Mouse (Mus musculus) gastrocnemius, adult 8-10 months (tissue): ENCODE measurements around the gene Srpk3. TPM values are rescaled to one million over a fixed set of nuclear protein-coding genes. Genes with fewer than 3 reads are reported as not detected.
"Not testable (repeated sequence)": the region's sequence is repeated elsewhere in the genome, so short reads cannot be mapped to it uniquely, and the experiment has no call there.

Experiments used
- DNase-seq, 2 experiments: peaks; one replicate each; pipeline ENCODE4 v3.0.0; 2022; ENCODE audit warnings: low spot score in 2 of 2
- total RNA-seq, 4 experiments: library from RNA; stranded (reverse); gene quantifications; 2 replicates each; pipeline ENCODE4 v1.2.4; 2022

Srpk3 gene
- total RNA-seq: 10 to 100 TPM; 30.4 to 34.6 (median 32.5) TPM

DNA sequence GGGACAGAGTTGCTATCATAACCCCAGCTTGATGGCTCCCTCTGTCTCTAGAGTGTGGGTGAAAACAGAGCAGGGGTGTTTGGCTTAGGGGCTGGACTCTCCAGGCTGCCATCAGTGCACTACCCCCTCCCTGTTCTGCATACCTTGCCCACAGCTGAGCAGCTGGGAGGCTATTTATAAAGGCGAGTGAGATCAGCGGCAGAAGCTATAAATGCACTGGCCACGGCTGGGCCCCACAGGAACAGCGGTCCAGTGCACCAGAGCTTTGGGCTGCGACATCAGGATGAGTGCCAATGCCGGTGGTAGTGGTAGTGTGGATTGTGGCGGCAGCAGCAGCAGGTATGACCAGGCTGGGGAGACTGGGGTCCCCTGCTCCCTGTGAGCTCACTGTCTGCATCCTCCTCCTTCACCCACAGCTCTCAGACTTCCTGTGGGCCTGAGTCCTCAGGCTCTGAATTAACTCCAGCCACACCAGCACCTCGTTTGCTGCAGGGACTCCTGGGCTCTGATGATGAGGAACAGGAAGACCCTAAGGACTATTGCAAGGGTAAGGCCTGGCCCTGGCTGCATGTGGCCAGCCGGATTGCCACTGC is at the start of gene Srpk3:
TSS of gene Srpk3 (plus strand) at position 238 of the 593 bp plus-strand sequence.
- DNase-seq: peak; percentile 33 to 54

DNA sequence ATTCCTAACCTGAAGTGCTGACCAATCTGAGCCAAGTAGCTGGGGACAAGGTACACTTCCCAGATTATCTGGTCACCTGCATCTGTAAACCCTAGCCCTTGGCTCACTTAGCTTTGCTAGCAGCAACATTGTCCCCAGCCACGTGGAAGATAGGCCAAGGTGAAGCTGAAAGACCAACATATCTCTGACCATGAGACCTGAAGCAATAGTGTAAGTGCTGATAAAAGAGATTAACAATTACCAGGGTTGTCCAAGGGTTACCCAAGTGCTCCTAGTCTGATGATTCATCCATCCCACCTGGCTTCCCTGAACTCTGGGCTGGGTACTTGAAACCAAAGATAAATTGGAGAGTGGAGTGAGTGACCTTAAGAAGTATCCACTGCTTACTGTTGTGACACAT is 43.3 kb upstream of the Srpk3 start:
- no peak for DNase-seq

- DNase-seq: no peak
Observed at GRCm38 (mm10) chrX:73738155-73738554, 36.0 kb upstream of the Srpk3 start.

DNA sequence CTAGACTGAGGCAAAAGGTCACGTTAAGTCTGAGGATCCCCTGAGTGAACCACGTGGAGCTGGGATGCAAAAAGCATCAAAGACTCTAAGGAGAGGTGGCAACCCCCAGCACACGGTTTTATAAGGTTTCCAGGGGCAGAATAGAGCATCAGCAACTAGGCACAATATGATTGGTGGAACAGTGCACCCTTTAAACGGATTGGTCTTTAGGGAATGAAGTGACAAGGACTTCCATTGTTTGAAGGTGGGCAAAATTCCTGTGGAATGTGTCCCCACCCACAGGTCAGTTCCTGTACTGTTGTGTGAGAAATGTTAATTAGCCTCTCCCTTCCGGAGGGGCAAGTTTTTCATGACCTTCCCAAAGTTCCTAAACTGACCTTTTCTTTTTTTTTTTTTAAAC is 35.1 kb upstream of the Srpk3 start:
- no peak for DNase-seq

- DNase-seq: not testable (repeated sequence)
Observed at GRCm38 (mm10) chrX:73739841-73740240, 34.4 kb upstream of the Srpk3 start.

DNA sequence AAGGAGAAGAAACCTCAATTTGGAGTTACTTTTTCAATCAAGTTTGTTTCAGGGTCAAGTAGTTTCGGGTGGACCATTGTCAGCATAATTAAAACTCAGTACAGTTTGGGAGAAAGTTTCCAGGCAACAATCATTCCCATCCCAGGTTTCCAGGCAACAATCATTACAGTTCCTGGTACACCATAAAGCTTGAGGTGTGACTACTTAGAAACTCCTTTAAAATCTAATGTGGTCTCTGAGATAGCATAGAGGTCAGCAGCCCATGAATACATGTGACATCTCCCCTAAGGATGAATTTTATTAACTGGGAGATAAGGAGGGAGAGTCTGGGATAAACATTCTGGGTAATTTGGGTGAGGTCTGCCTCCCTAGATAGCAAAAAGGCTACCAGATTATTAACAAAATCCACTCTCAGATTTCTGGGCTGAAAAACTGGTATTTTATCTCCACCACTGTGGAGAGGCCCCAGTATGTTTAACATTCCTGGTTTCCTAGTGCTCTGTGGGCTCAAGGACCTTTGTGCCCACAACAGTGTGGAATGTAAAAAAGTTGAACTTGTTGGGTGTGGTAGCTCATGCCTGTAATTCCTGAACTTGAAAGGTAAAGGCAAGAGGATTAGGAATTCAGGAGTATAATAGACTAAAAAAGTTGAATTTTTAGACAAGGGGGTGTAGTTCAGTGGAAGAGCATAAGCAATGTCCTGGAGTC is 29.3 kb upstream of the Srpk3 start:
- DNase-seq: no peak

- no peak for DNase-seq
Observed at GRCm38 (mm10) chrX:73748977-73749376, 25.2 kb upstream of the Srpk3 start.

DNA sequence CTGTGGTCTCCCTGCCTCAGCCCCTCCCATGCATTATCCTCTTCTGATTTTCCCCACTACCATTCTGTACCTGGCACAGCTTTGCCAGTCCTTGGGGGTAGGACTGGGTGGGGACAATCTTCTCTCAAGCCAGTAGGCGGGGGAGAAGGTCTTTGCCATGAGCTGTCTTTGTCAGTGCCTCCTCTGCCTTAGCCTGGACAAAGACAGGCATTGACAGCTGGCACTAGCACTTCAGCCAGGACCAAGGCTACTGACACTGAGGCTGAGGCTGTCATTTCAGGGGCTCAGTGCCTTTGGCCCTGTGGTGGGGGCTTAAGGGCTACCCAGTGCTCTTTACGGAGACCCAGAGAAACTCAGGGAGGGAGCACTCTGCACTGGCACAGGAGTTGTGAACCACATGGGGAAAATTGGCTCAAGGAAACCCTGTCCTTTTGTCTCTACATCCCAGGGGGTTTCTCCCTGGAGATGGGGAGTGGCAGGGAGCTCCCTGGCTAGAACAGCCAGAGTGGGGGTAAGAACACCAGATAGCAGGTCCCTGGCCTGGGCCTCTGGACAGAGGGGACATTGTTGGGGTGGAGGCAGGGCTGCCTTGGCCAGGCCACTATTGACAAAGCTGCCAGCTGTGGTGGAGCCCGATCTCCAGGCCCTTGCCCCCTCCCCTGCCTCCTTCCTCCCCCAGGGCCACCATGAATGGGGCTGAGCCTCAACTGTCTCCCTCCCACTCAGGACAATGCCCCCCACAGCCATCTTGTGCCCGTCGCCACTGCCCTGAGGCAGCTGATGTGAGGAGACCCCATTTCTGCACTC is 17.7 kb upstream of the Srpk3 start, which contains the start of gene Plxnb3:
TSS of gene Plxnb3 (plus strand) at position 757 of the 807 bp plus-strand sequence.
- DNase-seq: no peak

DNA sequence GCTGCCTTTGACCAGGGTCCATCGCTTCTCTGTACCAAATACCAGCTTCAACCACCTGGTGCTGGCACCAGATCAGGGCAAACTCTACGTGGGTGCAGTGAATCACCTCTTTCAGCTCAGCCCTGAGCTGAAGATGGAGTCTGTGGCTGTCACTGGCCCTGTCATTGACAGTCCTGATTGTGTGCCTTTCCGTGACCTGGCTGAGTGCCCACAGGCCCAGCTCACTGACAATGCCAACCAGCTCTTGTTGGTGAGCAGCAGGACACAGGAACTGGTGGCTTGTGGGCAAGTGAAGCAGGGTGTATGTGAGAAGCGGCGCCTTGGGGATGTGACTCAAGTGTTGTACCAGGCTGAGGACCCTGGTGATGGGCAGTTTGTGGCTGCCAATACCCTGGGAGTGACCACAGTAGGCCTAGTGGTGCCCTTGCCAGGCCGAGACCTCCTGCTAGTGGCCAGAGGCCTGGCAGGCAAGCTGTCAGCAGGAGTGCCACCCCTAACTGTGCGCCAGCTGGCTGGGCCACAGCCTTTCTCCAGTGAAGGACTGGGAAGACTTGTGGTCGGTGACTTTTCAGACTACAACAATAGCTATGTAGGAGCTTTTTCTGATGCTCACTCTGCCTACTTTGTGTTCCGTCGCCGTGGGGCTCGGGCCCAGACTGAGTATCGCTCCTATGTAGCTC is 15.5 kb upstream of the Srpk3 start:
- no peak for DNase-seq

GRCm38 (mm10) chrX:73765311-73765710 is 8.9 kb upstream of the Srpk3 start:
- DNase-seq: peak in 1 of 2 experiments; percentile 32

DNA sequence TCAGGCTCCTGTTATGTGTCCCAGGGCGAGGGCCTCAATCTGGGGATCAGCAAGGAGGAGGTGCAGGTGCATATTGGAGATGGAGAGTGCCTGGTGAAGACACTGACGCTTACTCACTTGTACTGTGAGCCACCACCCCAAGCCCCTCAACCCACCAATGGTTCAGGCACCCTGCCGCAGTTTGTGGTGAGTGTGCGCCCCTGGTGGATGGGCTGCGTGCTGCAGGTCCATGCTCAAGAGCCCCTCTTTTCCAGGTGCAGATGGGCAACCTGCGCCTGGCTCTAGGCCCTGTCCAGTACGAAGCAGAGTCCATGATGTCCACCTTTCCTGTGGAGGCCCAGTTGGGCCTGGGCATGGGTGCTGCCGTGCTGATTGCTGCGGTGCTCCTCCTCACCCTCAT is 6.9 kb upstream of the Srpk3 start:
- no peak for DNase-seq

DNA sequence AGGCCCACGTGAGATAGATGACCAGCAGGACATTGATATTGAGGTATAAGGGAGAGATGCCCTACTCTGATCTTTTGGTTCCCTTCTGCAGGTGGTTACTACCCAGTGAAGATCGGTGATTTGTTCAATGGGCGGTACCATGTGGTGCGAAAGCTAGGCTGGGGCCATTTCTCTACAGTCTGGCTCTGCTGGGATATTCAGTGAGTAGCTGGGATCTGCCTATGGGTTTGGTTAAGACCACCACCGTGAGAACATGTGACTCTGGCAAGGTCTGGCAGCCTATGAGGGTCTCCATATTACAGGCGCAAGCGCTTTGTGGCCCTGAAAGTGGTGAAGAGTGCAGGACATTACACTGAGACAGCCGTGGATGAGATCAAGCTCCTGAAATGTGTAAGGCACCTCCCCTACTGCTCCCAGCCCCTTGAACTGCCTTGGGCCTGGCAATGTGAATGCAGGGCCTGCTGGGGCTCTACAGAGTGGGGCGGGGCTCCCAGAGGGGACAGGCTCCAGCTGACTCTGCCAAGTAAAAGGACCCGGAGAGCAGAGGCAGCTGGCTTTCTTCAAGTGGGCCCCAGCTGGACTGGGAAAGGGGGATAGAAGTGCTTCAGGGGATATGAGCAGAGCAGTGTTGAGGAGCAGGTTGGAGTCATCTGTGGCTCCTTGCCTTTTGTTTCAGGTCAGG is 738 bp downstream of the Srpk3 start:
- no peak for DNase-seq

DNA sequence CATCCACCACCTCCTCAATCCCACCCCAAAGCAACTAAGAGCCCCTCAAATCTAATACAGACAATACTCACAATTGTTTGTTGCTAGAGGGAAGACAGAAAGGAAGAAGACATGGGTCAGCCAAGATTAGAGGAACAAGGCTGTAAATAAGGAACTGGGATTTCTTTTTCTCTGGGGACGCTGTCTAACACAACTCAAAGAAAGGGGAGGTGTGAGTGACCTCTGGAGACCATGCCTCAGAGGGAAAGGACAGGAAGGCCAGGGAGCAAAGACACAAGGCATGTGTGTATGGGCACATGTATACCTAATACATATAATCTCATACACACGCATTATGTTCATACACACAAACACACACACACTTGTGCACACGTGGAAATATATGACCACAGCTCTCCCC is 8.0 kb downstream of the Srpk3 start:
- no peak for DNase-seq

DNA sequence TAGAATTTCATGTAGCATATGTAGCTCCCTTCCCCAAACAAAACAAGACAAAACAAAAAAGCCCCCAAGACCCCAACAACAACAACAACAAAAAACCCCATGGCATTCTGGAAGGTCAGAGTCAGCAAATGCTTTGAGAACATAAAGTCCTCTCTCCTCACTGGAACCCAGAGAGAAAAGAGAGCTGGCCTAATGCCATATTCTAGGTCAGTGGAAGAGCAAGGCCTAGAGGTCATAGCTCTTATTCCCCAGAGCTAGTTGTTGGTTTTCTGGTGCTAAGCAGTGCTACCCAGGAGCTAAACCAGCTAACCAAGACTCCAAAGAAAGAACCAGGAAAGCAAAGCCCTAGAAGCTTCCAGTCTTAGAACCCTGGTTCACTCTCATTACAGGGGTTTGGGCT is 11.5 kb downstream of the Srpk3 start:
- DNase-seq: no peak

GRCm38 (mm10) chrX:73786364-73787224 is 12.4 kb downstream of the Srpk3 start, which contains the start of the genes Idh3g and Ssr4:
Gene Idh3g, minus strand, starts transcription at chrX:73786897.
Gene Ssr4, plus strand, starts transcription at chrX:73787028.
- DNase-seq: peak; percentile 86 to 88

DNA sequence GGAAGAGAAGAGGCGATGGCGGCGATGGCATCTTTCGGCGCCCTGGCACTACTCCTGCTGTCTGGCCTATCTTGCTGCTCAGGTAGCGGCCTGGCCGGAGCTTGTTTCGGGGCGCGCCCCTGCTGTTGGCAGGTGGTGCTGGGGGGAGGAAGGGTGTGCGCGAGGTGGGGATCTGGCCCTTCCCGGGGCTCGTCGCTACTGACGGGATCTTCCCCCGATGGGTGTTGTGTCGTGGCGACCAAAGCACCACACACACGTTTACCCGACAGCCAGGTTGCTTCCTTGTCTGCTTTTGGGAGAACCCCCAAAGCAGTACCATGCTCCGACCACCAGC is 13.0 kb downstream of the Srpk3 start:
- DNase-seq: no peak

DNA sequence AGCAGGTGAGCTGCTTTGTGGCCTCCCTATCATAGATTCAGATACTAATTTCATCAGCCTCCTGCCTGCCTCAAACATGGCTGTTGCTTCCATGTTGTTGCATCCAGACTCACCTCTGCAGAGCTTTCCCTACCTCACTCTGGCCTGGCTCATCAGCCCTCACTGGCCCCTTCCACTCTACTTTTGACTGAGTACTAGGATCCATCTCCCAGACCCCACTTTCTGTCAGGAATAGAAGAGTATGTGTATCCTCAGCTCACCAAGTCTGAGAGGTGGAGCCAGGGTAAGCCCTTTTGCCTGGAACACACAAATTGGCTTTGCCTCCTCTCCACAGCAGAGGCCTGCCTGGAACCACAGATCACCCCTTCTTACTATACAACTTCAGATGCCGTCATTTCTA is 14.3 kb downstream of the Srpk3 start:
- DNase-seq: no peak

DNA sequence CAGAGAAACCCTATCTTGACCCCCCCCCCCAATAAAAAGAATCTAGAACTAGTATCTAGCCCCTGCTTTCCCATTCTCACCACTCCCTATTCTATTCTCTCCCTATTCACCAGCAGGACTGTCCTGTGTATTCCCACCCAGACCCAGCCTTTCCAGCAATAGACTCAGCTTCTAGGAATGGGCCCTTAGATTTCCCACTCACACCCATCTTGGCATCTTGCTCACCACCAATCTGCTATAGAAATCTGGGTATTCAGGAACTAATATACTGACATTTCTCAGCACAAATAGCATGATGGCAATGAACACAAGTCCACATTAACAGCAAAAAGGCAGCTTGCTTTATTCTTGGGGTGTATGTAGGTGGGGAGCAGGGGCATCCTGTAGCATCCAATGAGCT is 18.8 kb downstream of the Srpk3 start:
- no peak for DNase-seq

GRCm38 (mm10) chrX:73793505-73793904 is 19.3 kb downstream of the Srpk3 start:
- no peak for DNase-seq

DNA sequence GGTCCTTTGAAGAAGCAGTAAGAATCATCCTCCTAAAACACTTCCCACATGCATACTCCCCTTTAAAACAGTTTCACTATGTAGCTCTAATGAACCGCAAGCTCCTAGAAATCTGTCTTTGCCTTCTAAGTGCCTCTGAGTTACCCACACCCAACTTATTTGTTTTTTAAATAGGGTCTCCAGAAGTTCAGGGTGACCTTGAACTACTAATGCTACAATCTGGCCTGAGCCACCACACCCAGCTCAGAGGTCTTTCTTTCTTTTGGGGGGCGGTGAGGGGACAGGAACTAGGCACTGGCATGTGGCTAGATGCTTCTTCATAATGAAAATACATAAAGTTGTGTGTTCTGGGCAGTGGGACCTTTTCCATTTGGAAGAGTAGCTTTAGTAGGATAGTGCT is 23.3 kb downstream of the Srpk3 start:
- no peak for DNase-seq
